Mouse (Mus musculus) megakaryocyte, embryonic 14.5 days (primary cell): ENCODE results near the gene Nova2. TPM values are rescaled to one million over a fixed set of nuclear protein-coding genes. Genes with fewer than 3 reads are reported as not detected.

Source experiments
- H3K27me3 ChIP-seq: replicated peaks from 2 replicates; pipeline ENCODE3; 2012; ENCODE audit warnings: inconsistent platforms
- H3K36me3 ChIP-seq: replicated peaks from 2 replicates; pipeline ENCODE3; 2012; ENCODE audit warnings: low read length, inconsistent platforms, mixed read lengths
- H3K4me1 ChIP-seq: 2 replicates; pipeline ENCODE4 v1.6.1; 2012; ENCODE audit warnings: inconsistent platforms
- H3K4me3 ChIP-seq: replicated peaks from 2 replicates; pipeline ENCODE3; 2012; ENCODE audit warnings: moderate library complexity, mild to moderate bottlenecking, inconsistent platforms
- H3K9me3 ChIP-seq: 2 replicates; pipeline ENCODE4 v1.6.1; 2012; ENCODE audit warnings: inconsistent platforms
- FLI1 ChIP-seq: IDR thresholded peaks from 2 replicates; pipeline ENCODE4 v1.6.1; 2012; ENCODE audit warnings: low read length, inconsistent platforms, mixed read lengths
- GATA1 ChIP-seq: IDR thresholded peaks from 3 replicates; pipeline ENCODE4 v1.6.1; 2012; ENCODE audit warnings: mixed read lengths, low read length, inconsistent platforms, borderline replicate concordance
- polyA plus RNA-seq: library from polyadenylated mRNA; stranded (reverse); fragments of >175 nt; gene quantifications from 2 replicates; pipeline ENCODE4 v1.2.3, GENCODE M21; 2012; ENCODE audit warnings: low replicate concordance; ENCODE audit not compliant: insufficient read depth

Nova2 gene
- polyA plus RNA-seq, 1 experiment, result 0.02 TPM

GRCm38 (mm10) chr7:18924321-18924720, 1.4 kb upstream of the Nova2 start:
- no peak overlapping the region for H3K4me3 ChIP-seq
- H3K27me3 ChIP-seq, result peaks cover 76% of the 10 kb centered on the region

GRCm38 (mm10) chr7:18926041-18926790, 528 bp downstream of the Nova2 start:
- TF ChIP-seq GATA1 (no peak), FLI1 (no peak)
- H3K9me3 ChIP-seq, result no peaks in the 10 kb centered on the region
- H3K4me3 ChIP-seq, result peak overlapping the region; percentile 23
- peaks cover 76% of the 10 kb centered on the region for H3K27me3 ChIP-seq
- H3K36me3 ChIP-seq, result no peaks in the 10 kb centered on the region
- H3K4me1 ChIP-seq, result peaks cover 21% of the 10 kb centered on the region

More at GRCm38 (mm10) chr7:18924321-18924720, 1.4 kb upstream of the Nova2 start:
- TF ChIP-seq FLI1, result no peak
- no peak for TF ChIP-seq GATA1
- H3K9me3 ChIP-seq, result no peaks in the 10 kb centered on the region
- H3K36me3 ChIP-seq, result no peaks in the 10 kb centered on the region
- H3K4me1 ChIP-seq, result peaks cover 26% of the 10 kb centered on the region

- Histone ChIP-seq H3K9me3 (no peaks in the 10 kb centered on the region), H3K27me3 (peaks cover 74% of the 10 kb centered on the region), H3K4me3 (no peak overlapping the region), H3K4me1 (peaks cover 18% of the 10 kb centered on the region), H3K36me3 (no peaks in the 10 kb centered on the region)
- TF ChIP-seq FLI1 (no peak), GATA1 (no peak)
Observed at GRCm38 (mm10) chr7:18926911-18927310, 1.2 kb downstream of the Nova2 start.

GRCm38 (mm10) chr7:18927759-18928158, 2.1 kb downstream of the Nova2 start:
- no peaks in the 10 kb centered on the region for H3K9me3 ChIP-seq
- H3K27me3 ChIP-seq, result peaks cover 67% of the 10 kb centered on the region
- H3K4me3 ChIP-seq, result no peak overlapping the region
- TF ChIP-seq GATA1 (no peak), FLI1 (no peak)
- H3K4me1 ChIP-seq, result peaks cover 18% of the 10 kb centered on the region
- H3K36me3 ChIP-seq, result no peaks in the 10 kb centered on the region

DNA sequence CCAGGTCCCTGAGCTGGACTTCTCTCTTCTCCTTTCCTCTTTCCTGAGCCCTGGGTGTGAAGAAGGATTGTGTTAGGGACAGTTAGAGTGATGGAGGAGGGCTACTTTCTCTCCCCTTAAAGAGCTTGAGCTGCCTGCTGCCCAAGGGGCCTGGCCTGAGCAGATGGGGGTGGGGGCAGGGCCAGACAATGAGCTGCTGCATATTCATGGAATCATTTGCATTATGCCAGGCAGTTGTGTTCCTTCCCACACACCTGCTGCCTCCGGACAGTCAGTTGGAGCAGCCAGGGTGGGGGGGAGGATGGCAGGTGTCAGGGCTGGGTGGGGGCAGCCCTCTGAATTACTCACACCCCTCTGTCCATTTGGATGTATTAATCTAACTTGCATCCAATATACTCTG, 16.7 kb downstream of the Nova2 start:
- H3K4me1 ChIP-seq, result no peaks in the 10 kb centered on the region
- peaks cover 45% of the 10 kb centered on the region for H3K27me3 ChIP-seq
- no peak overlapping the region for H3K4me3 ChIP-seq
- H3K36me3 ChIP-seq, result no peaks in the 10 kb centered on the region
- no peaks in the 10 kb centered on the region for H3K9me3 ChIP-seq
- TF ChIP-seq GATA1 (no peak), FLI1 (no peak)

DNA sequence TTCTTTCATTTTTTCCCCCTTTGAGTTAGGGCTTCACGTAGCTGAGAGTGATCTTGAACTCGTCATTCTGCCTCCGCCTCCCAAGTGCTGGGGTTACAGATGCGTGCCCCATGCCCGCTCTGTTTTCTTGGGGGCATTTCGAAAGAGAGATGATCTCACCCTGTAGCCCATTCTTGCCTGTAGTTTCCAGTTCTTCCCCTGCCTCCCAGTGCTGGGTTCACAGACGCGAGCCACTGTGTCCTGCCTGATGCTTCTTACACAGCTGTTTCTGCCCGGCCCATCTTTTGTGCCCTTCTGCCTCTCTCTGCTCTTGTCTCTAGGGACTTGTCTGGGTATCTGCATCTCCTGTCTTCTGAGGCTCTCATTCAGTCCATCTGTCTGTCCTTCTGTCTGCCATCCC, 17.1 kb downstream of the Nova2 start:
- TF ChIP-seq FLI1 (no peak), GATA1 (no peak)
- Histone ChIP-seq H3K27me3 (peaks cover 47% of the 10 kb centered on the region), H3K9me3 (no peaks in the 10 kb centered on the region), H3K36me3 (no peaks in the 10 kb centered on the region), H3K4me1 (no peaks in the 10 kb centered on the region), H3K4me3 (no peak overlapping the region)

DNA sequence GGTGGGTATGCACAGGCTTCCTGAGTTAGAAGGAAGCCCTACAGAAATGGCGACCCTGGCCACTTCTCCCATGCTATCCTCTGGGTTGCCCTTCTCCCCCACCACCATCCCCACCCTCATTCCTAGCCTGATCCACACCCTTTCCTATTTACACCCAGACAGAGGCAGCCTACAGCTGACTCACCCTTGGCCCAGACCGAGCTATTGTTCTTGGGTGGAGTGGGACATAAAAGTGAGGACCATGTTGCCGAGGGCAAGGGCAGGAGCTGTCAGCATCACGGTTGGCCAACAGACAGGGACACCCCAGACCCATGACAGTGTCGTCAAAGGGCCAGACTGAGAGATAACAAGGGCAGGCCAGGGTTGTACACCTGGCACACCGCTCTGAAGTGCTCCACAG, 22.5 kb downstream of the Nova2 start:
- TF ChIP-seq FLI1, result no peak
- no peak for TF ChIP-seq GATA1
- Histone ChIP-seq H3K9me3 (no peaks in the 10 kb centered on the region), H3K4me3 (no peak overlapping the region), H3K4me1 (peaks cover 15% of the 10 kb centered on the region), H3K27me3 (peaks cover 46% of the 10 kb centered on the region), H3K36me3 (no peaks in the 10 kb centered on the region)

- H3K27me3 ChIP-seq, result peaks cover 46% of the 10 kb centered on the region
- TF ChIP-seq GATA1, result no peak
- no peak for TF ChIP-seq FLI1
- peaks cover 15% of the 10 kb centered on the region for H3K4me1 ChIP-seq
- H3K4me3 ChIP-seq, result no peak overlapping the region
- no peaks in the 10 kb centered on the region for H3K9me3 ChIP-seq
- H3K36me3 ChIP-seq, result no peaks in the 10 kb centered on the region
Observed at GRCm38 (mm10) chr7:18949781-18950522, 24.3 kb downstream of the Nova2 start.

DNA sequence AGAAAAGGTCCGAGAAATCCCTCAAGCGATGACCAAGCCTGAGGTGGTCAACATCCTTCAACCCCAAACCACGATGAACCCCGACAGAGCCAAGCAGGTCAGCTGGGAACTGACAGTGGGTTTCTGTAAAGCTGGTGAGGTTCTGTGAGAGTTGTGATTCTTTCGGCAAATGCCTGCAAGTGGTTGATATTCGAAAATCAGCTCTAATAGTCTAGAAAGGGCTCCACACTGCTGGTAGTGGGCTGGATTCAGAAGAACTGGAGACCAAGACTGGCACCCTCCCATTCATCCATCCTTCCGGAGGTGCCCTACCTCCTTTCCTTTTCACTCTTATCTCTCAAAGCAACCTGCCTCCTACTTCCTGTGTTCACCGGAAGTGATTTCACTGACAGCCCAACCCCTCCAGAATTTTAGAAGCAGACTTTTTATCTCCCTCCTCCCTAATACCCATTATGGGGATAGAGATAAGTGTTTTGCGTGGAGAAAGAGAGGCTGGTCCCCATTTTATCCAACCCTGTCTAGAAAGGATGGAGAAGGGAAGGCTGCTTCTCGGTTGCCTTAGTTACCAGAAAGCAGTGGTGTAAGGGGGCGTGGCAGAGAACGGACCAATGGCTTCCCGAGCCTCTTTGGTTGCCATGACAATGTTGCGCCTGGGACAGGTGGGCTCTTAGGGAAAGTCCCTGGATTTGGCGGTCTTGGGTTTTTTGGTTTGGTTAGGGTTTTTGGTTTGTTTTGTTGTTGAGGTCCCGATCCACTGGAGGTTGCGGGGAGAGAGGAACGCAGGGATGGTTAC, 25.0 kb downstream of the Nova2 start:
- TF ChIP-seq FLI1, result no peak
- TF ChIP-seq GATA1, result no peak
- peaks cover 49% of the 10 kb centered on the region for H3K27me3 ChIP-seq

More for the DNA sequence above, 25.0 kb downstream of the Nova2 start:
- H3K36me3 ChIP-seq, result no peaks in the 10 kb centered on the region
- peaks cover 15% of the 10 kb centered on the region for H3K4me1 ChIP-seq
- no peak overlapping the region for H3K4me3 ChIP-seq
- H3K9me3 ChIP-seq, result peaks cover 3% of the 10 kb centered on the region; the same call in 1 of the 2 replicates
